Mouse (Mus musculus): ENCODE data around the gene Btbd2.

DNA sequence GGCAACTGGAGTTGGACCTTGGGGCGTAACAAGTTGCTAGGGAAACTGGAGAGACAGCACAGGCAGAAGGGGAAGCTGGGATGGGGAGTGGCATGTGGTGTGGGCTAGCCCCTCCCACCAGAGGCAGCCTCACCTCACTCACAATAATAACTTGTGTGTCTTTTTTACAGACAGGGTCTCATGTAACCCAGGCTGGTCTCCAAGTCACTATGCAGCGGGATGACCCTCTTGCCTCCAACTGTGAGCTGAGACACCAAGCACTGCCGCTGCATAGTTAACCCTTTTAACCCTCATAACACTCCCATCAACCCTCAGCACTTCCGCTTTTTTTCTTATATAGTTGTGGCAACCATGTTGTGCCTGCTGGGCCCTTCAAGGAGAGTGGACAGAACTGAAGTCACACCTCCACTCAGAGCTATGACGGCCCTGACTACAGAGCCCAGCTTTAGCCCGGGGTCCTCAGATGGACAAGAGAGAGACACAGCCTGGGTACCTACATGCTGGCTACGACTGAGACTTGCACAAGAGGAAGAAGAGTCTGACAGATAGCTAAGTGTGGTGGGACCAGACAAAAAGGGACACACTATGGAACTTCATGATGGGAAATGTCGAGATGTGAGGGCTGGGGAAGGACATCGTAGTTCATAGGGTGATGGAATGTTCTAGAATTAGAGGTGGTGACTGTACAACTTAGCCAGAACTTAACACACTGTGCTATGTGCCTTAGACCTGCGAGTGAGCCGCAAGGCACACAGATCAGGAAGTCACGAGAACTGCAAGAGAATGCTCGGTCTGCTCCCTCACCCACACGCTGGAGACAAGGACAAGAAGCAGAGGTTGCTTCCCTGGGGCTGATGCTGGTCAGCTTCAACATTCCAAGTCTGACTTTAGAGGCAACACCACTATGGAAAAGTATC is 35.6 kb upstream of the Btbd2 start:
- TF ChIP-seq CTCF (IDR thresholded peaks at IDR 0.05; ENCODE audit: control insufficient read depth, insufficient read depth, low read length) (peak; percentile 6; the same call in 1 of the 2 replicates), POLR2A (IDR thresholded peaks at IDR 0.05; ENCODE audit: borderline replicate concordance, control insufficient read depth, low read depth, low read length) (no peak)

Measured in bone marrow, adult 2 months (tissue).